ENCODE assay signal across 14 mouse cellular contexts in genomic region chr2:127728661-127729450, GRCm38 (mm10). TPM values are rescaled to one million over a fixed set of nuclear protein-coding genes. Genes with fewer than 3 reads are reported as not detected.
A peak's percentile ranks its signal among the peaks of the same experiment; 100 is the strongest.
DNase-seq lines count a peak whose midpoint lies in the region; ATAC-seq and TF ChIP-seq lines count a peak whose summit lies in the region.
"Had no signal": no experiment of that assay in that cellular context is flagged by ENCODE, and none has a peak within 500 bp of the region (broad histone marks: within the 10 kb centered on the region; RNA-seq: fewer than 3 reads in every experiment).

No protein-coding gene starts in this region.

- intact Hi-C loops in gastrocnemius, adult 2 months (cut with DNase I): no loop called here
- intact Hi-C loops in left cerebral cortex, postnatal 10 days (cut with DNase I): no loop called here

- 28% methylated on average over 15 of the region's 15 CpGs for WGBS in neural tube, embryonic 13.5 days
- 32% methylated on average over 15 of the region's 15 CpGs for WGBS in intestine, embryonic 15.5 days
- 39% methylated on average over 15 of the region's 15 CpGs for WGBS in midbrain, embryonic 14.5 days

- peak overlapping the region; percentile 72 for H3K4me3 ChIP-seq in gastrocnemius, adult 2 months
- no peak overlapping the region for H3K4me3 ChIP-seq in neural tube, embryonic 13.5 days
- H3K4me3 ChIP-seq in intestine, embryonic 15.5 days (replicated peaks): peak overlapping the region; percentile 32
- no peak overlapping the region for H3K4me3 ChIP-seq in midbrain, embryonic 14.5 days (replicated peaks; ENCODE audit: low read depth, low read length)
- H3K4me3 ChIP-seq: erythroblast, embryonic 14.5 days had no signal

- peak overlapping the region; percentile 80 for H3K27ac ChIP-seq in gastrocnemius, adult 2 months
- no peak overlapping the region for H3K27ac ChIP-seq in neural tube, embryonic 13.5 days (replicated peaks)
- H3K27ac ChIP-seq in intestine, embryonic 15.5 days: peak overlapping the region; percentile 63
- no peak overlapping the region for H3K27ac ChIP-seq in midbrain, embryonic 14.5 days (replicated peaks; ENCODE audit: low read depth, low read length)
- H3K27ac ChIP-seq: limb, embryonic 12.5 days had no signal

- peak overlapping the region; percentile 43; the same call in 1 of the 2 replicates for H3K4me2 ChIP-seq in neural tube, embryonic 13.5 days
- peak overlapping the region; percentile 58 for H3K4me2 ChIP-seq in intestine, embryonic 15.5 days (replicated peaks)
- no peak overlapping the region for H3K4me2 ChIP-seq in midbrain, embryonic 14.5 days (ENCODE audit: low read length)

- peak; percentile 35 for DNase-seq in gastrocnemius, adult 2 months
- DNase-seq in gastrocnemius, postnatal 4 days (ENCODE audit: low spot score in 2 of 2): no peak
- DNase-seq in neural tube, embryonic 10.5 days (ENCODE audit: extremely low spot score, low spot score): no peak
- DNase-seq in adrenal gland, postnatal 4 days (ENCODE audit: low spot score in 2 of 2): no peak
- DNase-seq in left cerebral cortex, postnatal 10 days (ENCODE audit: extremely low spot score in 1 of 2, low spot score in 2 of 2): no peak
- no peak for DNase-seq in midbrain, embryonic 14.5 days
- DNase-seq: adrenal gland, postnatal 25 days; cerebellum, adult 9-10 months had no signal

- TF ChIP-seq CTCF in gastrocnemius, adult 2 months (IDR thresholded peaks at IDR 0.05): no peak

- H3K9ac ChIP-seq in neural tube, embryonic 13.5 days: no peak overlapping the region
- peak overlapping the region; percentile 45; the same call in 1 of the 2 replicates for H3K9ac ChIP-seq in intestine, embryonic 15.5 days
- H3K9ac ChIP-seq in midbrain, embryonic 14.5 days (replicated peaks; ENCODE audit: low read length): no peak overlapping the region

- no peaks in the 10 kb centered on the region for H3K36me3 ChIP-seq in neural tube, embryonic 13.5 days
- no peaks in the 10 kb centered on the region for H3K36me3 ChIP-seq in intestine, embryonic 15.5 days
- H3K36me3 ChIP-seq in midbrain, embryonic 14.5 days (ENCODE audit: control insufficient read depth, insufficient read depth, low read length): no peaks in the 10 kb centered on the region
- H3K36me3 ChIP-seq: limb, embryonic 12.5 days had no signal

- H3K9me3 ChIP-seq in neural tube, embryonic 13.5 days: no peaks in the 10 kb centered on the region
- no peaks in the 10 kb centered on the region for H3K9me3 ChIP-seq in intestine, embryonic 15.5 days
- no peaks in the 10 kb centered on the region for H3K9me3 ChIP-seq in midbrain, embryonic 14.5 days (ENCODE audit: control insufficient read depth, low read length)
- H3K9me3 ChIP-seq: limb, embryonic 12.5 days had no signal

- H3K27me3 ChIP-seq in neural tube, embryonic 13.5 days: peaks cover 27% of the 10 kb centered on the region
- no peaks in the 10 kb centered on the region for H3K27me3 ChIP-seq in intestine, embryonic 15.5 days (replicated peaks)
- peaks cover 14% of the 10 kb centered on the region; the same call in 1 of the 2 replicates for H3K27me3 ChIP-seq in midbrain, embryonic 14.5 days (ENCODE audit: control insufficient read depth, insufficient read depth, low read length)

- peaks cover 9% of the 10 kb centered on the region for H3K4me1 ChIP-seq in neural tube, embryonic 13.5 days (replicated peaks)
- peaks cover 5% of the 10 kb centered on the region; the same call in 1 of the 2 replicates for H3K4me1 ChIP-seq in intestine, embryonic 15.5 days (replicated peaks)
- H3K4me1 ChIP-seq in midbrain, embryonic 14.5 days (ENCODE audit: control insufficient read depth, insufficient read depth, low read length): 0 out of 2 replicates have a peak, but pooled peaks cover 2% of the 10 kb centered on the region

- ATAC-seq in neural tube, embryonic 13.5 days (ENCODE audit: low read depth): no peak
- peak; percentile 78 for ATAC-seq in intestine, embryonic 15.5 days
- no peak for ATAC-seq in midbrain, embryonic 14.5 days (ENCODE audit: low FRiP score, low TSS enrichment)

RNA-seq across cellular contexts. Expression of gene Mall, which starts 0.9 kb away (rescaled TPM):
- 1 to 10 TPM; 1.6 to 3.8 TPM for total RNA-seq in gastrocnemius, adult 2 months (2021)
- total RNA-seq in gastrocnemius, postnatal 4 days (2021): 10 to 100 TPM; 10.5 to 11.0 TPM
- polyA plus RNA-seq in neural tube, embryonic 13.5 days (2015; fragmentation: Nextera tagmentation; extraction: Ambion mirVana): 1.3 and 1.5 TPM in 2 replicates
- polyA plus RNA-seq in intestine, embryonic 15.5 days (2015; fragmentation: Nextera tagmentation; extraction: Ambion mirVana): 21.4 and 25.4 TPM in 2 replicates
- total RNA-seq in adrenal gland, postnatal 4 days (2021): 1 to 10 TPM; 3.1 to 3.5 TPM
- total RNA-seq in left cerebral cortex, postnatal 10 days (2021): under 1 TPM; 0.79 to 0.88 TPM
- polyA plus RNA-seq in midbrain, embryonic 14.5 days (2014; fragmentation: Nextera tagmentation; extraction: Ambion mirVana): 0.74 and 0.95 TPM in 2 replicates
- total RNA-seq: granulocyte monocyte progenitor cell, adult 5-6 weeks; neutrophil, adult 5-6 weeks had no signal
- polyA plus RNA-seq: erythroblast, embryonic 14.5 days had no signal

RNA-seq across cellular contexts. Expression of gene Nphp1, which starts 59.8 kb away (rescaled TPM):
- 10 to 100 TPM; 21.5 to 23.2 TPM for total RNA-seq in gastrocnemius, adult 2 months (2021)
- total RNA-seq in gastrocnemius, postnatal 4 days (2021): 10 to 100 TPM; 13.4 to 13.8 TPM
- 14.5 and 15.0 TPM in 2 replicates for polyA plus RNA-seq in neural tube, embryonic 13.5 days (2015; fragmentation: Nextera tagmentation; extraction: Ambion mirVana)
- 17.1 and 19.0 TPM in 2 replicates for polyA plus RNA-seq in intestine, embryonic 15.5 days (2015; fragmentation: Nextera tagmentation; extraction: Ambion mirVana)
- 10 to 100 TPM; 37.6 to 42.6 TPM for total RNA-seq in adrenal gland, postnatal 4 days (2021)
- total RNA-seq in left cerebral cortex, postnatal 10 days (2021): 10 to 100 TPM; 15.6 to 16.6 TPM
- polyA plus RNA-seq in midbrain, embryonic 14.5 days (2014; fragmentation: Nextera tagmentation; extraction: Ambion mirVana): 10.8 and 17.2 TPM in 2 replicates

Comparison
In these comparisons a context has a peak if more than half of its experiments do, and no peak if none do; other contexts are left out.
1. H3K27ac ChIP-seq: peak in gastrocnemius, adult 2 months (single experiment) and intestine, embryonic 15.5 days (single experiment); none in neural tube, embryonic 13.5 days (single experiment) and midbrain, embryonic 14.5 days (single experiment).
2. H3K4me3 ChIP-seq: peak in gastrocnemius, adult 2 months (single experiment) and intestine, embryonic 15.5 days (single experiment); none in neural tube, embryonic 13.5 days (single experiment) and midbrain, embryonic 14.5 days (single experiment).